Mouse (Mus musculus) liver, postnatal 0 days (tissue): ENCODE measurements around the gene Gm21118. TPM values are rescaled to one million over a fixed set of nuclear protein-coding genes. Genes with fewer than 3 reads are reported as not detected.
"Not testable (repeated sequence)": the region's sequence is repeated elsewhere in the genome, so short reads cannot be mapped to it uniquely, and the experiment has no call there.

ENCODE experiments used
- ATAC-seq: fragments of 200-750 bp; cut with Nextera tagmentation; 2 replicates; pipeline ENCODE4 v1.8.0; 2017; ENCODE audit warnings: mild to moderate bottlenecking, moderate library complexity
- DNase-seq: peaks from one replicate; pipeline ENCODE4 v3.0.0-alpha.2; 2016
- H3K27ac ChIP-seq: fragments of 300-500 bp; sonication (generic); 2 replicates; pipeline ENCODE4 v1.5.1; 2014; ENCODE audit warnings: antibody characterized with exemption, moderate library complexity, mild to moderate bottlenecking, low read depth
- H3K27me3 ChIP-seq: fragments of 300-500 bp; sonication (generic); 2 replicates; pipeline ENCODE4 v1.6.1; 2014; ENCODE audit warnings: low read length, control low read depth, mixed read lengths; ENCODE audit not compliant: insufficient read depth
- H3K36me3 ChIP-seq: fragments of 300-500 bp; sonication (generic); replicated peaks from 2 replicates; pipeline ENCODE4 v1.6.1; 2014; ENCODE audit warnings: mild to moderate bottlenecking, control low read depth, low read length, moderate library complexity, mixed read lengths; ENCODE audit not compliant: insufficient read depth
- H3K4me1 ChIP-seq: fragments of 300-500 bp; sonication (generic); 2 replicates; pipeline ENCODE4 v1.6.1; 2014; ENCODE audit warnings: antibody characterized with exemption, mild to moderate bottlenecking, control low read depth; ENCODE audit not compliant: insufficient read depth
- H3K4me2 ChIP-seq: fragments of 300-500 bp; sonication (generic); 2 replicates; pipeline ENCODE4 v1.6.1; 2014; ENCODE audit warnings: low read depth, mild to moderate bottlenecking, low read length, moderate library complexity, mixed read lengths
- H3K4me3 ChIP-seq: fragments of 300-500 bp; sonication (generic); 2 replicates; pipeline ENCODE4 v1.5.1; 2014; ENCODE audit warnings: low read depth, low read length
- H3K9ac ChIP-seq: fragments of 300-500 bp; sonication (generic); replicated peaks from 2 replicates; pipeline ENCODE4 v1.6.1; 2014; ENCODE audit warnings: mild to moderate bottlenecking, moderate library complexity
- H3K9me3 ChIP-seq: fragments of 300-500 bp; sonication (generic); 2 replicates; pipeline ENCODE4 v1.6.1; 2016; ENCODE audit warnings: mild to moderate bottlenecking, control low read depth, low read length, mixed read lengths
- WGBS: fragments of 180-500 bp; shearing (Covaris S2); extraction: QIAGEN DNeasy Blood & Tissue Kit; methylation state at CpG from one replicate; pipeline ENCODE4 v1.1.7; 2014; ENCODE audit not compliant: insufficient replicate concordance; 5-methylcytosine and 5-hydroxymethylcytosine counted together
- polyA plus RNA-seq: library from polyadenylated mRNA; unstranded; fragments of >200 nt; fragmentation: Nextera tagmentation; extraction: Ambion mirVana; gene quantifications from 2 replicates; pipeline ENCODE4 v1.2.1, GENCODE M21; 2015

The Gm21118 gene
- polyA plus RNA-seq = not detected in 2 replicates

DNA sequence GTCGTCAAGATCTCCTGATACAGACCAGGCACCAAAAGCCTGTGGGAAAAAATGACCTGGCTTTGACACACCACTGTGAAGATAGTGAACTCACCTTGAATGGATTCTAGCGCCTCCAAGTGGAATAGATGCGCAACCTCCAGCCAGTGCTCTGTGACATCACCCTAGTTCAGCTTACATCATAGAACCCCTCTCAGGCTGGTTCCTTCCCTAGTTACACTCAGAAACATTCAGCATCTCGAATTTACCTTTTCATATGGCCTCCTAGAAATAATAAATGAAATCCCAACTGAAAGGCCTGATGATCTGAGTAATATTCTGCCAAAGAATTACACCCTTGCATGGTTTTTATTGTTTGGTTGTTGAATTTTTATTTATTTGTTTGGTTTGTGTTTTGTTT is at the start of gene Gm21118:
Gene Gm21118, minus strand, starts transcription at position 101 of the 400 bp plus-strand sequence.
- not testable (repeated sequence) for H3K4me2 ChIP-seq, H3K4me1 ChIP-seq, H3K9me3 ChIP-seq, H3K27me3 ChIP-seq, H3K27ac ChIP-seq, DNase-seq, H3K36me3 ChIP-seq, H3K9ac ChIP-seq, H3K4me3 ChIP-seq, ATAC-seq
- no CpG with 5 or more reads among the region's 4 CpGs for WGBS

- H3K4me1 ChIP-seq, H3K4me3 ChIP-seq, ATAC-seq, DNase-seq, H3K9me3 ChIP-seq, H3K9ac ChIP-seq, H3K36me3 ChIP-seq, H3K27ac ChIP-seq, H3K27me3 ChIP-seq, H3K4me2 ChIP-seq: not testable (repeated sequence)
- WGBS = no CpG with 5 or more reads among the region's 2 CpGs
Observed at GRCm38 (mm10) chrY:70303187-70303586, 29.7 kb upstream of the Gm21118 start, which contains the start of the genes Gm29423 and Gm29644. Gm29423 (minus strand) TSS chrY:70303287. Gm29644 (minus strand) TSS chrY:70303343.

Other genes starting within 250 kb of the Gm21118 start
- gene Gm29423, start 29.6 kb upstream of the Gm21118 start, polyA plus RNA-seq = not detected in 2 replicates
- gene Gm29644, start 29.7 kb upstream of the Gm21118 start, polyA plus RNA-seq = not detected in 2 replicates
- gene Gm20888, start 168.2 kb upstream of the Gm21118 start, polyA plus RNA-seq = not detected in 2 replicates